Mouse (Mus musculus): ENCODE measurements at regions not wholly inside any gene's neighbourhood (a gene's known extent, or its start where the extent isn't known, plus 50 kb on each side); places are given as distances from the start of the nearest gene placed in this dataset.

DNA sequence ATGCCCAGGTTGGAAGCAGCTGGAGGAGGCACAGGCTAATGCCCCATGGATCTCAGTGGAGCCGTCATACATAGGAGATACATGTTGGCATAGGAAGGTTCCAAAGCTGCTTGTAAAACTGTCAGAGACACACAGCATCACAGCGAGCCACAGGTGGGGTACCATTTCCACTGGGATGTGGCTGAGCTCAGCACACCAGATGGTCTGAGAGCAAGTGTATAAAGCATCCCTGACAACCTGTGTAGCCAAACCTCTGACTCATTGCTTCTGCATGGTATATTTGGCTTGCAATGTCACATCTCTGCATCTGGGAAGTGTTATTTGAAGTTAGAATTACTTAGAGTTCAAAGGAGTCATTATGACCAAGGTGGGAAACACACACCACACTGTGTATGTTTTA is 734.9 kb downstream of the Tmem132b start:
- TF ChIP-seq POLR2A (IDR thresholded peaks at IDR 0.05; ENCODE audit: insufficient read depth, low read depth, low read length): no peak
- TF ChIP-seq CTCF (IDR thresholded peaks at IDR 0.05; ENCODE audit: insufficient read depth, low read depth, low read length): no peak
